Mouse (Mus musculus): Measurements from ENCODE around the gene Exoc3l4.

The Exoc3l4 gene

GRCm38 (mm10) chr12:111416921-111417779 is at the start of gene Exoc3l4:
TSS of gene Exoc3l4 (plus strand) at chr12:111417017.
- DNase-seq: peak; percentile 48 to 56

DNA sequence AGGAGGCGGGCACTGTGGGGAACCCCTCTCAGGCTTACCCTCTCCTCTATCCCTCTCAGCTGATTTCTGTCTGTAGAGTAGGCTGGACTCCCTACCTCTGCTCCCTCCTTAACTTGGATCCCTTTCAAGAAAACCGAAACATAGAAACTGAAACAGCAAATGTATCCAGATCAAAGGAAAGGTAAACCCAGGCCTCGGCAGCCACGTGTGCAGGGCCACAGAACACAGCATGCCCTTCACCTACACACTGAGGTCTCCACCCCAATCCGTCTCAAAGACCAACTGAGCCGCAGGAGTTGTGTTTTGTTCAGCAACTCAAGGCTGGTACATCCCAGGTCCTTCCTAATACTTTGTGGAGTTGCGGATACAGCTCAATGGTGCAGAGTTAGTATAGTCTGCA is 49.8 kb upstream of the Exoc3l4 start:
- no peak for DNase-seq

DNA sequence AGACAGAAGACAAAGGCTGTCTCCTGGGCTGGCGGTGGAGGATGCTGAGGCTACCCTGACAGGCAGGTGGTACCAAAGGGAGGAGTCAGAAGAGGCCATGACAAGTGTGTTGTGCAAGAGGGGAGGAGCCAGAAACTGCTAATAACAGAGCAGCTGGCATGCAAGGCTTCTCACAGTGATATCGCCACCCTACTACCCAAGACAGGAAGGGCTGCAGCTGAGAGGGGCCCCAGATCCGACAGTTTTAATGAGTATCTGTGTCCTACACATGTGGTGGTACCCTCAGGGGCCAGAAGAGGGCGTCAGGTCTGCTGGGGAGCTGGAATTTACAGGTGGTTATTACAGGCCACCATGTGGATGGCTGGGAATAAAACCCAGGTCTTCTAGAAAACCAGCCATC is 46.6 kb upstream of the Exoc3l4 start:
- DNase-seq: peak in 1 of 2 experiments; percentile 43

DNA sequence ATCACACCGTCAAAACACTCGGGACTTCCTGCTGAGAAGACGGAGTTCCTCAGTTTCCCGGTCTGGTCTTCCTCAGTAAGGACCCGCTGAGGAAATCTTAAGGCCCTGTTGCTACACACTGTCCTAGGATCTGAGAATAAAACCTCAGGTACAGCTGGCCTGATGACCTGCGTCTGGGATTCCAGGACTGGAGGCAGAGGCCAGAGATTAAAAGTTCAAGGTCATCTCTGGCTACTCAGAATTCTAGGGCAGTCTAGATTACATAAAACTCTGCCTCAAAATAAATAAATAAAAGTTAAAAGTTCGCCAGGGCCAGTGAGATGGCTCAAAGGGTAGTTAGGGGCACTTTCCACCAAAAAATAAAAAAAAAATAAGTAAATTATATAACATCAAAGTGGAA is 44.9 kb upstream of the Exoc3l4 start:
- DNase-seq: peak in 1 of 2 experiments; percentile 3

- no peak for DNase-seq
These were observed 43.4 kb upstream of the Exoc3l4 start for GRCm38 (mm10) chr12:111373411-111373810.

GRCm38 (mm10) chr12:111374727-111375126 is 42.1 kb upstream of the Exoc3l4 start:
- DNase-seq: no peak

- DNase-seq: no peak
These were observed 41.3 kb upstream of the Exoc3l4 start for GRCm38 (mm10) chr12:111375559-111375958.

GRCm38 (mm10) chr12:111376053-111376452 is 40.8 kb upstream of the Exoc3l4 start:
- no peak for DNase-seq

DNA sequence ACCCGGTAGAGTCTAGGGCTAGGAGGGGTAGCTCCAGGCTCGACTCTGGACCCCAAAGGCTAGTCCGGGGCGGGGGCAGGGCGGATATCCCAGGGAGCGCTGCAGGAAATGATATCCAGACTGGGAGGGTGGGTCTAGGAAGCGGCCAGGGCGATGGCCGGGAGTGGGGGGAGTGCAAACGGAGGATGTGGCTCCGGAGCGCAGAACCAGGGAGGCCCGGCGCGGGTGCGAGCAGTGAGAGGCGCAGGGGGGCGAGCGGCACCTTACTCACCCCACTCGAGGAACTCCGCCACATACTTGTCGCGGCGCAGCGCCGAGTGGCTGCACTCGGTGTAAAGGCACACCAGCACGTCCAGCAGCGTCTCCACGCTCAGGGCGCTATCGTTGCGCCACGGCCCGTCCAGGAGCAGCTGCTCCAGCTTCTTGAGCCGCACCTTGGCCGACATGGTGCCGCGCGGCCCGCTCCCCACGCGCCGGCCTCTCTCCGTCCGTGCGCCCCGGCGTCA is 39.9 kb upstream of the Exoc3l4 start:
- DNase-seq: peak; percentile 66 to 67

DNA sequence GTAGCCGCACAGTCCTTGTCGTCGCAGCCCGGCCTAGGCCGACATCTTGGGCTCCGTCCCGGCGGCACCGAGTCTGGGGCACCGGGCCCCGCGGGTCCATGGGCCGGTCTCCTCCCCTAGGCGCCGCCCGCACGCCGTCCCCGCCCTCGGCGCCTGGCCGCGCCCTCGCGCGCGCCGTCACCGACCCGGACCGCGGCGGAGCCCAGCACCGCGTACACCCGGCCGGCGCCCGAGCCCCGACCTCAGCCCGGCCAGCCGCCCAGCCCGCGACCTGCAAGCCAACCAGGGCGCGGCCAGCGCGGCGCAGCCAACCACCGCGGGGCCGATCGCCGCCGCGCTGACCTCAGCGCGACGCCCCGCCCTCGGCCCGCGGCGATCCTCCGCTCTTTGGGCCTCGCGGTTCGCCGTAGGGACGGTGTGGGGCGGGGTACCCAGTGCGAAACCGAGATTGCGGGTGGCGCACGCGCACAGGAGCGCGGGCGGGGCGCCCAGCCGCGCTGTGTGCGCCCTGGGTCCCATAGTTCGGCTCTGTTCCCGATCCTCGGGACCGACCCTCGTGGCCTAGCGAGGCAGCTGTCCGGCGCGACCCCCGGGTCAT is 39.3 kb upstream of the Exoc3l4 start, which contains the start of gene Cdc42bpb:
TSS of gene Cdc42bpb (minus strand) at position 343 of the 598 bp plus-strand sequence.
- peak; percentile 97 to 98 for DNase-seq

- DNase-seq: peak; percentile 72
These were observed 38.8 kb upstream of the Exoc3l4 start for GRCm38 (mm10) chr12:111377986-111378490.

DNA sequence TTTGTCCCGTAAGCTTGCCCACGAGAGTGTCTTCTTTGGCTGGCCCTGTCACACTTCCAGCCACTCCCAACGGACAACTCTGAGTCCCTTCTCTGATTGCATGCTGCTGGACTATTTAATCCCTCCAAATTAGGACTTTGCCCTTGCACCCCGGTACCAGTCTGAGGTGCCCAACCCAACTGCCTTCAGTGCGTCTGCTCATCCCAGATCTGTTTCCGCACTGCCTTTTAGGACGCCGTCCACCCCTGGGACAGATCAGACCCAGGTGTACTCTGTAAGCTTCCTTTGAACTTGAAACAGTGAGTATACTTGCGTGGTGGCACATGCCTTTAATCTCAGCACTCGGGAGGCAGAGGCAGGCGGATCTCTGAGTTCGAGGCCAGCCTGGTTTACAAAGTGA is 38.0 kb upstream of the Exoc3l4 start:
- DNase-seq: no peak

DNA sequence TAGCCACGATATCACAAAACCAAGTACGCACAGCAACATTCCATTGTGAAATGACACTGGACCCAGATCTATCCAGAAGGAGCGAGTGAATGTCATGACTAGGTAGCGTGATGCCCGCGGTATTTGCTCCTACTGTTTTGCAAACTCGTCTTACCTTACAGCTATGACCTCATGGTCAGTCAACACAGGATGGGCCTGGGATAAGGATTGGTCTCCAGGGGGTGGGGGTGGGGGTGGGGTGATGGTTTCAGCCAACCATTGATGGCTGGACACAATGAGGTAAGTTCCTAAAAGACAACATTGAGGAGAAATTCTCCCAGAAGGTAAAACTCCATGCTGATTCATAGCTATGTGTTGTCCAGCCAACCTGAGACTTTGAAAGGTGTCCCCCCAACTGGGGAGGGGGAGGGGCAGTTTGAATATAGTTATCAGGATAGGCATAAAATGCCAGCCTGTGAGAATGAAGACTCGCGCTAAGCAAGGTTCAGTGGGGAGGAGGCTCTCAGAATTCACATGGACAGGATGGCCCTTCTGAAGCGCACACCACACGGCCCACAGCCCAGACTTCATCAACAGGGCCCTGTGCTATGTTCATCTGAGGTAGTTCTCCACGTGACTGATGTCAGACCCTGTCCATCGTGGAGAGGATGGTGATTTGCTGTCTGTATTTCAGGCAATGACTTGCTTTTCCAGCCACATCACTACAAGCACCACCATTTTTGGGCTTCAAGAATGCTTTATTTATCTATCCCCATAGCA is 30.8 kb upstream of the Exoc3l4 start:
- no peak for DNase-seq

DNA sequence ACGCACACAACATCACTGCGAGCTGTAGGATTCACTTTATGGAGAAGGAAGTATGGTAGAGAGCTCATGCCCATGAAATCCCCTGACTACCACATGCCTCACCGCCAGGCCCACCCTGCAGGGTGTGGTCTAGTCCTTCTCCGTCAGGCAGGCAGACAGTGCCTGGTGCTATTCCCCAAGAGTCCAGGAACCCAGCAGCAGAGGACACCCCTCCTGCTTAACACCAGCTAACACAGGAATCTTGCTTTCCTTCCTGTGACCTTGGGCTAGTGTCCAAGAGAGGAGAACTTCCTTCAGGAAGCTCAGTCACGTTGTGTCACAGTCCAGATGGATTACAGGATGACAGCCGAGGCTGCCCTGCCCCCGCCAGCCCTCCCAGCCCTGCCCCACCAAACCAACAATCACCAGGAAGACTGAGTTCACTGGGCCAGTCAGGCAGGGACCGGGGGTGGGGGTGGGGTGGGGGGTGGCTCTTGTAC is 30.1 kb upstream of the Exoc3l4 start:
- DNase-seq: no peak

- no peak for DNase-seq
These were observed 29.7 kb upstream of the Exoc3l4 start for GRCm38 (mm10) chr12:111387146-111387545.

- no peak for DNase-seq
These were observed 22.8 kb upstream of the Exoc3l4 start for GRCm38 (mm10) chr12:111394008-111394407.

GRCm38 (mm10) chr12:111396997-111397396 is 19.8 kb upstream of the Exoc3l4 start:
- DNase-seq: no peak

- peak; percentile 88 to 90 for DNase-seq
These were observed 15.2 kb upstream of the Exoc3l4 start for GRCm38 (mm10) chr12:111401454-111402184.

- no peak for DNase-seq
These were observed 11.9 kb upstream of the Exoc3l4 start for GRCm38 (mm10) chr12:111404880-111405279.

DNA sequence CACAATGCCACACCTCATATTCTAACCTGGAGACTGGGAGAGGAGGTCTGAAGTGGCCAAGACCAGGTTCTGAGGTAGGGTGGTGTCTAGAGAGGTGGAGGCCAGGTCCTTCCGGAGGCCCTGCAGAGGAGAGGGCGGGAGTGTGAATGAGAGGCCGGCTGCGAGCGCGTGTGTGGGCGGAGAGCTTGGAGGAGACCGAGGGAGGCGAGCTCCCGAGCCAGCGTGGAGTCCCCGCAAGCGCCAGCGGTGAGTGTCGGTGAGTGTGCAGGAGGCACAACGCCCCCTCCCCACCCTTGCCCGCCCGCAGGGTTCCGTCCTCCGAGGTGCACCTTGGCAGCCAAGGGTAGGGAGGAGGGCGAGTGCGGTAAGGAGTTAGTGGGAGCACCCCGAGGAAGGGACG is 10.2 kb upstream of the Exoc3l4 start, which contains the start of gene Lbhd2:
TSS of gene Lbhd2 (plus strand) at position 188 of the 400 bp plus-strand sequence.
- no peak for DNase-seq

DNA sequence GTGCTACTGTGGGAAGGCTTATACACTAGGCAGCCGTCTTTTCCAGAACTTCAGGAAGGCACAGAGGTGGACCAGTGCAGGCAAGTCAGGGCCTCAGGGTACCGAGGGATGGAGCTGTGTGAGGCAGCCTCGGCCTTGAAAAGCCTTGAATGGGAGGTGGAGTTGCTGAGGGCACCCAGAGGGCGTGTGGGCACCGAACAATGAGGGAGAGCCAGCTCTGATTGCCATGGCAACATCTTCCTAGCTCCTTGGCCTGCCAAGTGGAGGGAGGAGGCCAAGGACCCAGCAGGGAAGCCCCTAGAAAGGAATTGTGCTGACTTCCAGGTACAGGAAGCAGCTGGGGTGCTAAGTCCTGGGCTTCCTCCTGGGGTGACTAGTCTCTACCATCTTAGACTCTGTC is 7.2 kb upstream of the Exoc3l4 start:
- DNase-seq: peak; percentile 82 to 86
